Mouse (Mus musculus) ES-Bruce4 (cell line): Measurements from ENCODE around the gene Csmd2. TPM values are rescaled to one million over a fixed set of nuclear protein-coding genes. Genes with fewer than 3 reads are reported as not detected.

ENCODE experiments used
- H3K27ac ChIP-seq: 2 replicates; pipeline ENCODE4 v1.5.1; 2012; ENCODE audit warnings: low read length, inconsistent platforms; ENCODE audit not compliant: insufficient read depth
- H3K27me3 ChIP-seq: 2 replicates; pipeline ENCODE4 v1.6.1; 2012; ENCODE audit warnings: mild to moderate bottlenecking, low read length, inconsistent platforms; ENCODE audit not compliant: control insufficient read depth, poor library complexity, insufficient read depth, severe bottlenecking
- H3K36me3 ChIP-seq: 2 replicates; pipeline ENCODE4 v1.6.1; 2012; ENCODE audit warnings: inconsistent platforms, mild to moderate bottlenecking, low read length, moderate library complexity; ENCODE audit not compliant: control insufficient read depth, poor library complexity, insufficient read depth, severe bottlenecking
- H3K4me1 ChIP-seq: one replicate; pipeline ENCODE4 v1.8.1; 2011; ENCODE audit warnings: low read length; ENCODE audit not compliant: control insufficient read depth, insufficient read depth
- H3K4me3 ChIP-seq: 2 replicates; pipeline ENCODE4 v1.5.1; 2011; ENCODE audit warnings: low read depth, mild to moderate bottlenecking, low read length
- H3K9ac ChIP-seq: 2 replicates; pipeline ENCODE4 v1.6.1; 2012; ENCODE audit warnings: low read depth, mild to moderate bottlenecking, inconsistent platforms; ENCODE audit not compliant: poor library complexity, severe bottlenecking
- H3K9me3 ChIP-seq: replicated peaks from 2 replicates; pipeline ENCODE4 v1.6.1; 2012; ENCODE audit warnings: mild to moderate bottlenecking, low read length, inconsistent platforms; ENCODE audit not compliant: control insufficient read depth, poor library complexity, insufficient read depth, severe bottlenecking
- CTCF ChIP-seq: IDR thresholded peaks from one replicate; pipeline ENCODE4 v1.8.1; 2011; ENCODE audit warnings: low read depth, low read length
- EP300 ChIP-seq: IDR thresholded peaks from 2 replicates; pipeline ENCODE4 v1.6.1; 2011; ENCODE audit warnings: low read depth, low read length; ENCODE audit not compliant: insufficient read depth
- POLR2A ChIP-seq: IDR thresholded peaks from one replicate; pipeline ENCODE4 v1.8.1; 2011; ENCODE audit warnings: low read length; ENCODE audit not compliant: insufficient read depth
- polyA plus RNA-seq: library from polyadenylated mRNA; stranded (reverse); fragments of >200 nt; gene quantifications from 2 replicates; pipeline ENCODE4 v1.2.4, GENCODE M21; 2011; ENCODE audit warnings: low read depth; ENCODE audit not compliant: missing spikeins, insufficient read depth, insufficient read length

The Csmd2 gene
- polyA plus RNA-seq, 1 experiment: 4.0 TPM

GRCm38 (mm10) chr4:128427261-128428030 lies 439.8 kb downstream of the Csmd2 start:
- no peak overlapping the region for H3K27ac ChIP-seq
- TF ChIP-seq CTCF (no peak), POLR2A (no peak), EP300 (no peak)

GRCm38 (mm10) chr4:128428303-128429107 lies 440.8 kb downstream of the Csmd2 start:
- no peak overlapping the region for H3K9ac ChIP-seq
- no peak overlapping the region for H3K27ac ChIP-seq
- no peaks in the 10 kb centered on the region for H3K9me3 ChIP-seq
- H3K4me1 ChIP-seq: no peaks in the 10 kb centered on the region
- H3K4me3 ChIP-seq: no peak overlapping the region
- H3K27me3 ChIP-seq: no peaks in the 10 kb centered on the region
- no peaks in the 10 kb centered on the region for H3K36me3 ChIP-seq
- TF ChIP-seq POLR2A (no peak), EP300 (no peak), CTCF (no peak)

More at GRCm38 (mm10) chr4:128427261-128428030, 439.8 kb downstream of the Csmd2 start:
- no peak overlapping the region for H3K9ac ChIP-seq
- H3K4me3 ChIP-seq: no peak overlapping the region
- no peaks in the 10 kb centered on the region for H3K4me1 ChIP-seq
- no peaks in the 10 kb centered on the region for H3K36me3 ChIP-seq
- no peaks in the 10 kb centered on the region for H3K9me3 ChIP-seq
- no peaks in the 10 kb centered on the region for H3K27me3 ChIP-seq

- H3K9ac ChIP-seq: no peak overlapping the region
- no peak overlapping the region for H3K4me3 ChIP-seq
- no peak overlapping the region for H3K27ac ChIP-seq
- H3K9me3 ChIP-seq: no peaks in the 10 kb centered on the region
- no peaks in the 10 kb centered on the region for H3K27me3 ChIP-seq
- H3K36me3 ChIP-seq: no peaks in the 10 kb centered on the region
- TF ChIP-seq POLR2A (no peak), EP300 (no peak), CTCF (no peak)
- H3K4me1 ChIP-seq: no peaks in the 10 kb centered on the region
Measured at GRCm38 (mm10) chr4:128429591-128429990, 441.9 kb downstream of the Csmd2 start.

GRCm38 (mm10) chr4:128440550-128440949 lies 452.9 kb downstream of the Csmd2 start:
- Histone ChIP-seq H3K36me3 (no peaks in the 10 kb centered on the region), H3K4me3 (no peak overlapping the region), H3K27ac (no peak overlapping the region), H3K9me3 (peaks cover 4% of the 10 kb centered on the region; the same call in 1 of the 2 replicates), H3K9ac (no peak overlapping the region), H3K27me3 (no peaks in the 10 kb centered on the region), H3K4me1 (no peaks in the 10 kb centered on the region)
- TF ChIP-seq POLR2A (no peak), EP300 (no peak), CTCF (no peak)

GRCm38 (mm10) chr4:128441228-128441627 lies 453.6 kb downstream of the Csmd2 start:
- TF ChIP-seq CTCF (no peak), EP300 (no peak), POLR2A (no peak)
- H3K27ac ChIP-seq: no peak overlapping the region
- no peaks in the 10 kb centered on the region for H3K4me1 ChIP-seq
- no peaks in the 10 kb centered on the region for H3K27me3 ChIP-seq
- no peak overlapping the region for H3K4me3 ChIP-seq
- H3K9ac ChIP-seq: no peak overlapping the region
- H3K9me3 ChIP-seq: peaks cover 4% of the 10 kb centered on the region; the same call in 1 of the 2 replicates
- H3K36me3 ChIP-seq: no peaks in the 10 kb centered on the region

GRCm38 (mm10) chr4:128442791-128443190 lies 455.1 kb downstream of the Csmd2 start:
- Histone ChIP-seq H3K9me3 (peaks cover 4% of the 10 kb centered on the region; the same call in 1 of the 2 replicates), H3K27ac (no peak overlapping the region), H3K27me3 (no peaks in the 10 kb centered on the region), H3K4me3 (no peak overlapping the region), H3K9ac (no peak overlapping the region), H3K36me3 (no peaks in the 10 kb centered on the region), H3K4me1 (no peaks in the 10 kb centered on the region)
- TF ChIP-seq CTCF (no peak), POLR2A (no peak), EP300 (no peak)
